23 mouse cellular contexts compared by ENCODE assay signal in the genomic region with DNA sequence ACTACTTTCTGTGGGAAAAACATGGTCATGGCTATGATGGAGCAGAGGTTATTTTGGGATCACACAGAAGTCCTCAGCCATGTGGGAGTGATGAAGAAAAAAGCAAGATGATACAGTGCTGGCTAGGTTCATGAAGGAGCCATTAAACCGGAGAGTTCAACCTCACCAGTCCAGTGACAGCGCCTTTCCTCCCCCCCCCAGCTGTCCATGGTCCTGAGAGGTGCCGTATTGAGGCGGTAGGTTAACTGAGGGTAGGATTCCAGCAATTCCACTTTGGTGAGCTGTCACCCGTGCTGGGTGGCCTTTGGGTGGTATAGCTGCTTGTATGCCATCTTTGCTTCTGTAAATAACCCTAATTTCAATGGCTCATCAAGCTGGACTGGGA. TPM values are rescaled to one million over a fixed set of nuclear protein-coding genes. Genes with fewer than 3 reads are reported as not detected.
DNase-seq lines count a peak whose midpoint lies in the region; ATAC-seq lines count a peak whose summit lies in the region.
"Had no signal": no experiment of that assay in that cellular context is flagged by ENCODE, and none has a peak within 500 bp of the region (broad histone marks: within the 10 kb centered on the region; RNA-seq: fewer than 3 reads in every experiment).

No protein-coding gene starts in this region.

- no peaks in the 10 kb centered on the region for H3K9me3 ChIP-seq in limb, embryonic 11.5 days (ENCODE audit: control insufficient read depth, low read length)
- H3K9me3 ChIP-seq: embryonic facial prominence, embryonic 12.5 days; limb, embryonic 15.5 days had no signal

- intact Hi-C loops in heart, postnatal 14 days (cut with DNase I) = no loop called here

- peaks cover 16% of the 10 kb centered on the region for H3K4me1 ChIP-seq in limb, embryonic 11.5 days (ENCODE audit: control insufficient read depth, insufficient read depth, low read length)

- H3K9ac ChIP-seq in limb, embryonic 11.5 days (ENCODE audit: low read length) = no peak overlapping the region
- H3K9ac ChIP-seq: embryonic facial prominence, embryonic 12.5 days; forebrain, postnatal 0 days; hindbrain, embryonic 14.5 days; limb, embryonic 15.5 days had no signal

- H3K4me2 ChIP-seq in limb, embryonic 11.5 days (ENCODE audit: low read depth, severe bottlenecking) = no peak overlapping the region
- H3K4me2 ChIP-seq: embryonic facial prominence, embryonic 12.5 days; hindbrain, embryonic 14.5 days; limb, embryonic 15.5 days; midbrain, embryonic 11.5 days had no signal

- ATAC-seq in limb, embryonic 11.5 days (ENCODE audit: insufficient number of reproducible peaks, low FRiP score, low TSS enrichment, low read depth) = no peak
- ATAC-seq: CD4-positive, CD25-positive, alpha-beta regulatory T cell, adult 4 months; forebrain, postnatal 0 days had no signal

- no peak overlapping the region for H3K4me3 ChIP-seq in limb, embryonic 11.5 days (ENCODE audit: low read depth, low read length)
- H3K4me3 ChIP-seq: embryonic facial prominence, embryonic 12.5 days; heart, adult 2 months; limb, embryonic 15.5 days had no signal

- WGBS in limb, embryonic 11.5 days = 32% methylated on average over 5 of the region's 5 CpGs

- H3K27ac ChIP-seq in limb, embryonic 11.5 days (replicated peaks; ENCODE audit: low read depth, low read length) = no peak overlapping the region
- H3K27ac ChIP-seq: embryonic facial prominence, embryonic 12.5 days; heart, adult 2 months; hindbrain, embryonic 14.5 days; limb, embryonic 15.5 days had no signal

- no peaks in the 10 kb centered on the region for H3K36me3 ChIP-seq in limb, embryonic 11.5 days (ENCODE audit: control insufficient read depth, insufficient read depth, low read length)
- H3K36me3 ChIP-seq: embryonic facial prominence, embryonic 12.5 days; limb, embryonic 15.5 days had no signal

- DNase-seq in 3134 (ENCODE audit: extremely low read depth, insufficient read length, low spot score) = peak; percentile 44
- peak; percentile 71 for DNase-seq in 3T3-L1 (ENCODE audit: low read depth, low spot score)
- peak; percentile 54 for DNase-seq in R1 (ENCODE audit: low read depth, low spot score)
- peak; percentile 33 for DNase-seq in limb, embryonic 11.5 days (ENCODE audit: low spot score)
- no peak for DNase-seq in heart, postnatal 14 days
- no peak for DNase-seq in adrenal gland, postnatal 10 days
- DNase-seq in urinary bladder, postnatal 10 days (ENCODE audit: low spot score) = no peak
- DNase-seq: cerebellum, adult 11 months; cerebellum, adult 9-11 months; forebrain, postnatal 0 days; gastrocnemius, postnatal 25 days; heart, adult 2 months; heart, postnatal 36 days; kidney, adult 2 months; kidney, postnatal 14 days; lung, adult 18-20 months; lung, postnatal 10 days; spleen, adult 18-20 months had no signal

- H3K27me3 ChIP-seq in limb, embryonic 11.5 days (ENCODE audit: control insufficient read depth, insufficient read depth, low read length) = no peaks in the 10 kb centered on the region
- H3K27me3 ChIP-seq: embryonic facial prominence, embryonic 12.5 days; limb, embryonic 15.5 days had no signal

RNA-seq across cellular contexts. Expression of gene Klc1, which starts 2.0 kb away (rescaled TPM):
- 95.5 and 103 TPM in 2 replicates for polyA plus RNA-seq in limb, embryonic 11.5 days (2014; fragmentation: Nextera tagmentation; extraction: Ambion mirVana)
- 100 to 1,000 TPM; 120 to 129 TPM for total RNA-seq in heart, postnatal 14 days (2021)
- total RNA-seq in adrenal gland, postnatal 10 days (2021) = 100 to 1,000 TPM in 1 of 2 experiments, 10 to 100 TPM in 1; 94.0 to 133 TPM

RNA-seq across cellular contexts. Expression of gene Apopt1, which starts 43.6 kb away (rescaled TPM):
- polyA plus RNA-seq in limb, embryonic 11.5 days (2014; fragmentation: Nextera tagmentation; extraction: Ambion mirVana) = 55.1 and 61.1 TPM in 2 replicates
- total RNA-seq in heart, postnatal 14 days (2021) = 10 to 100 TPM; 36.9 to 37.0 TPM
- total RNA-seq in adrenal gland, postnatal 10 days (2021) = 10 to 100 TPM; 69.0 to 72.8 TPM

RNA-seq across cellular contexts. Expression of gene Bag5, which starts 43.6 kb away (rescaled TPM):
- 56.8 and 58.2 TPM in 2 replicates for polyA plus RNA-seq in limb, embryonic 11.5 days (2014; fragmentation: Nextera tagmentation; extraction: Ambion mirVana)
- total RNA-seq in heart, postnatal 14 days (2021) = 10 to 100 TPM; 22.6 to 22.7 TPM
- total RNA-seq in adrenal gland, postnatal 10 days (2021) = 10 to 100 TPM; 32.1 to 35.4 TPM

RNA-seq across cellular contexts. Expression of gene Xrcc3, which starts 57.0 kb away (rescaled TPM):
- polyA plus RNA-seq in limb, embryonic 11.5 days (2014; fragmentation: Nextera tagmentation; extraction: Ambion mirVana) = 22.7 and 26.0 TPM in 2 replicates
- total RNA-seq in heart, postnatal 14 days (2021) = 1 to 10 TPM; 2.1 to 3.1 TPM
- total RNA-seq in adrenal gland, postnatal 10 days (2021) = 10 to 100 TPM; 21.4 to 25.7 TPM

RNA-seq across cellular contexts. Expression of gene Zfyve21, which starts 57.3 kb away (rescaled TPM):
- 78.6 and 79.7 TPM in 2 replicates for polyA plus RNA-seq in limb, embryonic 11.5 days (2014; fragmentation: Nextera tagmentation; extraction: Ambion mirVana)
- 10 to 100 TPM; 55.3 to 59.7 TPM for total RNA-seq in heart, postnatal 14 days (2021)
- 10 to 100 TPM; 80.6 to 96.3 TPM for total RNA-seq in adrenal gland, postnatal 10 days (2021)

Comparison
In these comparisons a context has a peak if more than half of its experiments do, and no peak if none do; other contexts are left out.
1. DNase-seq: peak in 3134 (single experiment), 3T3-L1 (single experiment), R1 (single experiment) and limb, embryonic 11.5 days (single experiment); none in heart, postnatal 14 days (0 of 2), adrenal gland, postnatal 10 days (single experiment) and urinary bladder, postnatal 10 days (single experiment).